Mouse (Mus musculus) G1E (cell line): ENCODE data around the gene Dusp8.

Experiments used
- CTCF ChIP-seq: IDR thresholded peaks from 2 replicates; pipeline ENCODE4 v1.5.1; 2012; ENCODE audit warnings: low read depth, low read length, inconsistent platforms, mixed read lengths
- GATA1 ChIP-seq: IDR thresholded peaks from 2 replicates; pipeline ENCODE4 v1.6.1; 2012; ENCODE audit warnings: borderline replicate concordance, low read length, inconsistent platforms, mixed read lengths

DNA sequence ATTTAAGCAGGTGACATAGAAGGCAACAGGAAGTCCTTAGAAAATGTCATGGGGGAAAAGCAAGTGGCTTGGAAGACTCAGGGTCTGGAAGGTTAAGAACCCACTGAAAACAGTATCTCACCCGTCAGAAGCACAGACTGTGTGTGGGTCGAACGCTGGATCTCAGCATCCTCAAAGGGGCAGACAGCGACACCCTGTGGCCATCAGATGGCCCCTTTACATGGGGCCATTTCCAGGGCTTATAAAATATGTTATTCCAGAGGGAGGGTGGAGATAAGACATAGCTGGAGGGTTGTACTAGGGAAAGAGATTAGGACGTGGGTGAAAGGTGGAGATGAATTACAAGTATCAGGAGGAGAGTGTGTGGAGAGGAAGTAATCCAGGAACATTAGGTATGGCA is 24.0 kb upstream of the Dusp8 start:
- TF ChIP-seq CTCF (no peak), GATA1 (no peak)
